Mouse (Mus musculus): ENCODE data around the gene Banp. TPM values are rescaled to one million over a fixed set of nuclear protein-coding genes. Genes with fewer than 3 reads are reported as not detected.
A peak's percentile ranks its signal among the peaks of the same experiment; 100 is the strongest.

The Banp gene
- total RNA-seq, 1 experiment from 2014 or later: 88.3 TPM

GRCm38 (mm10) chr8:121922101-121922500 is 27.4 kb upstream of the Banp start:
- no peak for ATAC-seq (ENCODE audit: extremely low read depth, insufficient number of reproducible peaks, low FRiP score, poor library complexity, severe bottlenecking)

- ATAC-seq (ENCODE audit: extremely low read depth, insufficient number of reproducible peaks, low FRiP score, poor library complexity, severe bottlenecking): no peak
These were observed 24.9 kb upstream of the Banp start for GRCm38 (mm10) chr8:121924681-121925080.

GRCm38 (mm10) chr8:121925624-121926023 is 23.9 kb upstream of the Banp start:
- peak; percentile 63; the same call in 1 of the 2 replicates for ATAC-seq (ENCODE audit: extremely low read depth, insufficient number of reproducible peaks, low FRiP score, poor library complexity, severe bottlenecking)

DNA sequence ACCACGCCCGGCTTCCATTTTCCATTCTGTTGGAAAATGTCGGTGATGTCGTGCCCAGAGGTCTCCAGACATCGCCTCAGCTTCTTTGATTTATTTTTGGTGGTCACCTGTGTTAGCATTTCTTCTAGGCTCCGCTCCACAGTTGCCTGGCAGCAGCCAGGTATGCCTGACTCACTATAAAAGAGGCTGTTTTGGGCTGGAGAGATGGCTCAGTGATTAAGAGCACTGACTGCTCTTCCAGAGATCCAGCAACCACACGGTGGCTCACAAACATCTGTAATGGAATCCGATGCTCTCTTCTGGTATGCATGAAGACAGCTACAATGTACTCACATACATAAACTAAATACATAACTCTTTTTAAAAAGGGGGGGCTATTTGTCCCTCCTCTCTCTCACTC is 23.3 kb upstream of the Banp start:
- ATAC-seq (ENCODE audit: extremely low read depth, insufficient number of reproducible peaks, low FRiP score, poor library complexity, severe bottlenecking): no peak

DNA sequence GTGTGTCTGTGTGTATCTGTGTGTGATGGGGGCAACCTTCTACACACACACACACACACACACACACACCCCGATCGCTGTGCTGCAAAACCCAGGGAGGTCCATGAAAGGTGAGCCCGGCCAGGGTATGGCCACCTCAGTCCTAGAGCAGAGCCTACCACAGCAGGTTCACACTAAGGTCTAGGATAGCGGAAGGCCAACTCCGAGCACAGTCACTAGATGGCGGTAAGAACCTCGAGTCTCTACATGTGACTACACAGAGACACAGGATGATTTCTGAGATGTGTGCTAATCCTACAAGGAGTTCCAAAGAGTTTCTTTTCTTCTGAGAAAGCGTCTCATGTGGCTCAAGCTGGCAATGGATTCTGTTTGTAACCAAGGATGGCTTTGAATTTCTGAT is 22.2 kb upstream of the Banp start:
- peak; percentile 57; the same call in 1 of the 2 replicates for ATAC-seq (ENCODE audit: extremely low read depth, insufficient number of reproducible peaks, low FRiP score, poor library complexity, severe bottlenecking)

GRCm38 (mm10) chr8:121930047-121930446 is 19.5 kb upstream of the Banp start:
- ATAC-seq (ENCODE audit: extremely low read depth, insufficient number of reproducible peaks, low FRiP score, poor library complexity, severe bottlenecking): no peak

DNA sequence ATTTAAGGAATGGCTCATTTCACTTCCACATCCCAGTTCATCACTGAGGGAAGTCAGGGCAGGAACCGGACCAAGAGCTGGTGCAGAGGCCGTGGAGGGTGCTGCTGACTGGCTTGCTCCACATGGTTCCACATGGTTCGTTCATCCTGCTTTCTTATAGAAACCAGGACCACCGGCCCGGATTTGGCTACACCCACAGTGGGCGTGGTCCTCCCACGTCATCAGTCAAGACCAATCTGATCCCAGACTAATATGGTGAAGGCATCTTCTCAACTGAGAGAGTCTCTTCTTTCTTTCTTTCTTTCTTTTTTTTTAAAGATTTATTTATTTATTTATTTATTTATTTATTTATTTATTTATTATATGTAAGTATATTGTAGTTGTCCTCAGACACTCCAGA is 18.0 kb upstream of the Banp start:
- ATAC-seq (ENCODE audit: extremely low read depth, insufficient number of reproducible peaks, low FRiP score, poor library complexity, severe bottlenecking): no peak

- no peak for ATAC-seq (ENCODE audit: extremely low read depth, insufficient number of reproducible peaks, low FRiP score, poor library complexity, severe bottlenecking)
These were observed 17.4 kb upstream of the Banp start for GRCm38 (mm10) chr8:121932026-121932667.

DNA sequence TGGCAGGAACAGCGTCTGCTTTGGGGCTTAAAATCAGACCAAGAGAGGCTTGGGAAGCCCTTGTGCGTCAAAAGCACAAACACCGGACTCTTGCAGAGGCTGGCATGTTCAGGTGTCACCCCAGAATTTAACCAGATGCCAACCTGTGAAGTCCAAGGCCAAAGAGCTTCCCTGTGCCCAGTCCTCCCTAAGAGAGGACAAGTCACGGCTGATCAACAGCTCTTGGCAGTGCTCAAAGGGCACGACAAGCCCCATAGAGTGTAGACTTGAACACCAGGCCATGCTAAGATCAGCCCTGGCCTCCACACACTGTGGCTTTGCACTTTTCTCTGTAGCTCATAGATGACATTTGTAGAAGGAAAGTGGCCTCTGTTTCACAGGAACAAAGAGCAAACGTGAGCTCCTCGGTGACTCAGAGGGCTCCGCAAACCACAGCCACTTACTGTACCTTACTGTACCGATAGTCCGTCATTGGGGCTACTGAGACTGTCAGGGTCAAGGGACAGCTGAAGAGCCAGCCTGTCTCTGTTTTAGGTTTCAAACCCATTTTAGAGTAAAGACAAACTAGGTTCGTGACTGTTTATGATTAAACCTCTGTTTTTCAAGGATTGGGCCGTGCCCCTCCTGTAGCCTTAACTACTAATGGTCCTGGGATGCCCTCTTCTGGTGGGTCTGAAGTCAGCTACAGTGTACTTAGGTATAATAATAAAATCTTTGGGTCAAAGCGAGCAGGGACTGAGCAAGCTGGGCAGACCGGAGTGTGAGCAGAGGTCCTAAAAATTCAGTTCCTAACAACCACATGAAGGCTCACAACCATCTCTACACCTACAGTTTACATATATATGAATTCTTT is 16.7 kb upstream of the Banp start:
- no peak for ATAC-seq (ENCODE audit: extremely low read depth, insufficient number of reproducible peaks, low FRiP score, poor library complexity, severe bottlenecking)

GRCm38 (mm10) chr8:121934506-121934905 is 15.0 kb upstream of the Banp start:
- ATAC-seq (ENCODE audit: extremely low read depth, insufficient number of reproducible peaks, low FRiP score, poor library complexity, severe bottlenecking): peak; percentile 65

DNA sequence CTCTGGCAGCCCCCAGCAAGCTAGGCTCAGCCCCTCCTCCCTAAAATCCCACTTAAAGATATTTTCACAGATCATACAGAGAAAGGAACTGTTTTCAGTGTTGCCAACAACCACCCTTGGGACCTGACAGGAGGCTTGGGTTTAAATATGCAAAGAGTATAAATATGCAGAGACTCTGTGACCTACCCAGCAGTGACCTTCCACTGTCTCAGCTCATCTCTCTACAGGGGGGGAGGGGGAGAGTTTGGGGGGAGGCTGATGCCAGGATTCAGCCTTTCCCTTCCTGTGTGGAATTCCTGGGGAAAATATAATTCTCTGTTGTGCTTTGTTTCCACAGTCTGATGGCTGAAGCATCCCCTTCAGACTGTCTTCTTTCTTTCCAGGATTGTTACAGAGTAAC is 14.6 kb upstream of the Banp start:
- ATAC-seq (ENCODE audit: extremely low read depth, insufficient number of reproducible peaks, low FRiP score, poor library complexity, severe bottlenecking): no peak

GRCm38 (mm10) chr8:121935341-121936294 is 13.9 kb upstream of the Banp start:
- no peak for ATAC-seq (ENCODE audit: extremely low read depth, insufficient number of reproducible peaks, low FRiP score, poor library complexity, severe bottlenecking)

GRCm38 (mm10) chr8:121936391-121936790 is 13.2 kb upstream of the Banp start:
- ATAC-seq (ENCODE audit: extremely low read depth, insufficient number of reproducible peaks, low FRiP score, poor library complexity, severe bottlenecking): no peak

DNA sequence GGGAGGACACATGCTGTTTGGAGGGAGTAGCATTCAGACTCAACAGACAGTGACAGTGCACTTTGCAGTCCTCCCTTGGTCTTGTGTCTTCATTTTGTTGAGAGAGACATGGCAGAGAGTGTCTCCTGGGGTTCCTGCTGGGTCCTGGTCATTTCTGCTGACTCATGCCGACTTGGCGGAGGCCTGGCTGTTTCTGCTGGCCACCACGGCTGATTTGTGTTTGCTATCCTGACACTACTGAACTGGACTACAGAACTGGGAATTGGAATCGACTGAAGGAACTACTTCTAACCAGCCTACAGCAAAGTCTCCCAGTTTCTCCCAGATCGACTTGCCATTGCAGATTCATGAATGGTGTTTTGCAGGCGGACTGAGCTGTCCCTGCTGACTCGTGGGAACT is 10.8 kb upstream of the Banp start:
- ATAC-seq (ENCODE audit: extremely low read depth, insufficient number of reproducible peaks, low FRiP score, poor library complexity, severe bottlenecking): no peak

DNA sequence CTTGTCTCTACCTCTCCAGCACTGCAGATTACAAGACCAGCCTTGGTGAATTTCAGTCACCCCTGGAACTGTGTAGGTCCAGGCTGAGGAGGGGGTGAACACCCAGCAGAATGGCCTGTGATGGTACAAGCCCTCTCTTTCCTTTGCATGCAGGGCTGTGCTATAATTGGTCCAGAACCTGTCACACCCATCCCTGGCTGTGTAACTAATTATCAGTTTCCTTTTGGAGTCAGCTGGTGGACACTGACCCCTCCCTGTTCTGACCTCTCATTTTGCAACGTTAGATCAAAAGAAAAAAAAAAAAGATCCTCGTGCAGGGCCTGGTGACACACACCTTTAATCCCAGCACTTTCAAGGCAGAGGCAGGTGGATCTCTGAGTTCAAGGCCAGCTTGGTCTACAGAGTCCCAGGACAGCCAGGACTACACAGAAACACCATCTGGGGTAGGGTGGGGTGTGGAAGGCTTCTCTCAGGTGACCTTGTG is 6.5 kb upstream of the Banp start:
- ATAC-seq (ENCODE audit: extremely low read depth, insufficient number of reproducible peaks, low FRiP score, poor library complexity, severe bottlenecking): no peak

DNA sequence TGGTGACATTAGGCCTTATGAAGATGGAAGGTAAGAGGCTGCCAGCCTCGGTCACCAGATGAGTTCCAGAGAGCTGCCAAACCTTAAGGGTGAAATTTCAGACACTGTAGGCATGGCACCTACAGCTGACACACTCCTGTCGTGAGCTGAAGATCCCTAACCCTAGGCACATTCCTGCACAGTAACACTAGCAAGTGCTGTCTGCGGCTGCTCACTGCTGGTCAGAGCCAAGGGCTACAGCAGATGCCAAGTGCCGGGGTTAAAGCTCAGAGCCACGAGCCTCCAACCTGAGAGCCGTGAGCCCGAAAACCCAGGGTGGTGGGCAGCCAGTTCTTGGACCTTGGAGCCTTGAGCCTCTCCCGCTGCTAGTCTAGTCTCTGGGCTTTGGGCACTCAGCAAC is 5.8 kb upstream of the Banp start:
- ATAC-seq (ENCODE audit: extremely low read depth, insufficient number of reproducible peaks, low FRiP score, poor library complexity, severe bottlenecking): no peak

GRCm38 (mm10) chr8:121944831-121945230 is 4.7 kb upstream of the Banp start, which contains the start of gene Car5a:
Gene Car5a (minus strand): TSS chr8:121944904.
- no peak for ATAC-seq (ENCODE audit: extremely low read depth, insufficient number of reproducible peaks, low FRiP score, poor library complexity, severe bottlenecking)

- no peak for ATAC-seq (ENCODE audit: extremely low read depth, insufficient number of reproducible peaks, low FRiP score, poor library complexity, severe bottlenecking)
These were observed 3.2 kb upstream of the Banp start for GRCm38 (mm10) chr8:121946351-121946750.

All from neutrophil, adult 5-6 weeks (primary cell).